Mouse (Mus musculus) thymus, adult 18-20 months (tissue): ENCODE results near the gene Mid1.
"Not testable (repeated sequence)": the region's sequence is repeated elsewhere in the genome, so short reads cannot be mapped to it uniquely, and the experiment has no call there.

ENCODE experiments used
- DNase-seq, 2 experiments: peaks; one replicate each; pipeline ENCODE4 v3.0.0; 2022; ENCODE audit warnings: mixed read lengths in 2 of 2

Gene Mid1

GRCm38 (mm10) chrX:169892100-169892499 lies 207.1 kb downstream of the Mid1 start:
- DNase-seq: no peak

GRCm38 (mm10) chrX:169892631-169893030 lies 207.6 kb downstream of the Mid1 start:
- no peak for DNase-seq

GRCm38 (mm10) chrX:169899227-169899950 lies 214.4 kb downstream of the Mid1 start:
- DNase-seq: no peak

- DNase-seq: no peak
Observed at GRCm38 (mm10) chrX:169902860-169903259, 217.9 kb downstream of the Mid1 start.

- DNase-seq: no peak
Observed at GRCm38 (mm10) chrX:169903656-169904055, 218.7 kb downstream of the Mid1 start.

GRCm38 (mm10) chrX:169906054-169906508 lies 221.1 kb downstream of the Mid1 start:
- DNase-seq: no peak

- DNase-seq: no peak
Observed at GRCm38 (mm10) chrX:169909898-169910297, 224.9 kb downstream of the Mid1 start.

GRCm38 (mm10) chrX:169915738-169916137 lies 230.7 kb downstream of the Mid1 start:
- DNase-seq: peak in 1 of 2 experiments; percentile 6

GRCm38 (mm10) chrX:169922541-169922940 lies 237.5 kb downstream of the Mid1 start:
- DNase-seq: no peak

GRCm38 (mm10) chrX:169923417-169923816 lies 238.4 kb downstream of the Mid1 start:
- DNase-seq: no peak

GRCm38 (mm10) chrX:169925600-169925999 lies 240.6 kb downstream of the Mid1 start:
- no peak for DNase-seq

GRCm38 (mm10) chrX:169927110-169927817 lies 242.3 kb downstream of the Mid1 start:
- no peak for DNase-seq

GRCm38 (mm10) chrX:169930868-169931267 lies 245.9 kb downstream of the Mid1 start:
- no peak for DNase-seq

- DNase-seq: no peak
Observed at GRCm38 (mm10) chrX:169933228-169933627, 248.2 kb downstream of the Mid1 start.

- no peak for DNase-seq
Observed at GRCm38 (mm10) chrX:169937119-169937719, 252.2 kb downstream of the Mid1 start.

- no peak for DNase-seq
Observed at GRCm38 (mm10) chrX:169940531-169940930, 255.5 kb downstream of the Mid1 start.

- DNase-seq: no peak
Observed at GRCm38 (mm10) chrX:169950596-169950995, 265.6 kb downstream of the Mid1 start.

GRCm38 (mm10) chrX:169969337-169969736 lies 284.3 kb downstream of the Mid1 start:
- peak in 1 of 2 experiments; percentile 2 for DNase-seq

- peak in 1 of 2 experiments; percentile 3 for DNase-seq
Observed at GRCm38 (mm10) chrX:169969765-169970164, 284.8 kb downstream of the Mid1 start.

GRCm38 (mm10) chrX:169970546-169970945 lies 285.5 kb downstream of the Mid1 start:
- DNase-seq: not testable (repeated sequence)

- DNase-seq: peak in 1 of 2 experiments; percentile 3
Observed at GRCm38 (mm10) chrX:169971562-169971961, 286.6 kb downstream of the Mid1 start.

- DNase-seq: peak in 1 of 2 experiments; percentile 3
Observed at GRCm38 (mm10) chrX:169972131-169972530, 287.1 kb downstream of the Mid1 start.

GRCm38 (mm10) chrX:169972791-169973494 lies 287.9 kb downstream of the Mid1 start:
- DNase-seq: peak in 1 of 2 experiments; percentile 37
